Mouse (Mus musculus): ENCODE data around the gene Klf12.
A peak's percentile ranks its signal among the peaks of the same experiment; 100 is the strongest.
"Not testable (repeated sequence)": the region's sequence is repeated elsewhere in the genome, so short reads cannot be mapped to it uniquely, and the experiment has no call there.

Gene Klf12

GRCm38 (mm10) chr14:99900902-99901301 is 383.6 kb downstream of the Klf12 start:
- ATAC-seq (ENCODE audit: insufficient number of reproducible peaks, low FRiP score, low TSS enrichment) = no peak

GRCm38 (mm10) chr14:99898861-99899260 is 385.6 kb downstream of the Klf12 start:
- no peak for ATAC-seq (ENCODE audit: insufficient number of reproducible peaks, low FRiP score, low TSS enrichment)

GRCm38 (mm10) chr14:99894708-99895383 is 389.6 kb downstream of the Klf12 start:
- peak; percentile 62; the same call in 1 of the 2 replicates for ATAC-seq (ENCODE audit: insufficient number of reproducible peaks, low FRiP score, low TSS enrichment)

- no peak for ATAC-seq (ENCODE audit: insufficient number of reproducible peaks, low FRiP score, low TSS enrichment)
Observed at GRCm38 (mm10) chr14:99894062-99894461, 390.4 kb downstream of the Klf12 start.

GRCm38 (mm10) chr14:99886503-99886902 is 398.0 kb downstream of the Klf12 start:
- ATAC-seq (ENCODE audit: insufficient number of reproducible peaks, low FRiP score, low TSS enrichment) = no peak

- no peak for ATAC-seq (ENCODE audit: insufficient number of reproducible peaks, low FRiP score, low TSS enrichment)
Observed at GRCm38 (mm10) chr14:99885562-99885961, 398.9 kb downstream of the Klf12 start.

GRCm38 (mm10) chr14:99885128-99885527 is 399.4 kb downstream of the Klf12 start:
- ATAC-seq (ENCODE audit: insufficient number of reproducible peaks, low FRiP score, low TSS enrichment) = no peak

- ATAC-seq (ENCODE audit: insufficient number of reproducible peaks, low FRiP score, low TSS enrichment) = no peak
Observed at GRCm38 (mm10) chr14:99876791-99877578, 407.5 kb downstream of the Klf12 start.

- no peak for ATAC-seq (ENCODE audit: insufficient number of reproducible peaks, low FRiP score, low TSS enrichment)
Observed at GRCm38 (mm10) chr14:99873725-99874124, 410.8 kb downstream of the Klf12 start.

GRCm38 (mm10) chr14:99856158-99857011 is 428.1 kb downstream of the Klf12 start:
- no peak for ATAC-seq (ENCODE audit: insufficient number of reproducible peaks, low FRiP score, low TSS enrichment)

GRCm38 (mm10) chr14:99854467-99854807 is 430.0 kb downstream of the Klf12 start:
- not testable (repeated sequence) for ATAC-seq (ENCODE audit: insufficient number of reproducible peaks, low FRiP score, low TSS enrichment)

GRCm38 (mm10) chr14:99853769-99854466 is 430.6 kb downstream of the Klf12 start:
- ATAC-seq (ENCODE audit: insufficient number of reproducible peaks, low FRiP score, low TSS enrichment) = not testable (repeated sequence)

- no peak for ATAC-seq (ENCODE audit: insufficient number of reproducible peaks, low FRiP score, low TSS enrichment)
Observed at GRCm38 (mm10) chr14:99850350-99850749, 434.1 kb downstream of the Klf12 start.

GRCm38 (mm10) chr14:99847502-99847901 is 437.0 kb downstream of the Klf12 start:
- no peak for ATAC-seq (ENCODE audit: insufficient number of reproducible peaks, low FRiP score, low TSS enrichment)

GRCm38 (mm10) chr14:99826713-99827112 is 457.8 kb downstream of the Klf12 start:
- no peak for ATAC-seq (ENCODE audit: insufficient number of reproducible peaks, low FRiP score, low TSS enrichment)
